Mouse (Mus musculus): Measurements from ENCODE around the gene Plppr4. TPM values are rescaled to one million over a fixed set of nuclear protein-coding genes. Genes with fewer than 3 reads are reported as not detected.

The Plppr4 gene
- polyA plus RNA-seq, 1 experiment from 2014 or later, result 0.54 TPM

DNA sequence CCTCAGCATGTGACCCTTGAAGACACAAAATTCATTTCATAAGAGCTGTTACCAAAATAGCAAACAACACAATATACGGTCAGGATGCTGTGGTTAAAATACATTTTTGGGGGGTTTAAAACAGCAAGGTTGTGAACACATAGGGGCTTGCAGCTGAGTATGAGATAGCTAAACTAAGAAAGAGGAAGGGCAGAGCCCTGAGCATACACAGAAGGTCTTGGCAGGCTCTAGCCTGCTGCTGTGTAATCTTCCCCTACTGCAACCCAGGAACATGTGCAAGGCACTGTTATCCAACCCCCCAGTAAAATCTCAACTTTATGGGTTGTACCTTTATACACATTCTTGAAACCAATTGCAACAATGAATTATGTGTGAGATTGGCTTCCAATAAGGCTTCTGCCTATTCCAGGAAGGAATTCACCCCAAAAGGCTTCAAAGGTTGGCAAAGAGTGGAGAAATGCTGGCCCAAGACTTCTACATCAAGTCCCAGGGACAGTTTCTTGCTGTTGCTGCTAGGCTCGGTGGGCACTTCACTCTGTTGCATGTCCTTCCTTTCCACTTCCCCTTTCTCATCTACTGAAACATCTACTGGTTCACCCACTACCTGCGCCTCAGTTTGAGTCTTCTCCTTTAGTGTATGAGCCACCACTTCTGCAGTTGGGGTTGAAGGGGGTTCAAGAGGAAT, 51.6 kb downstream of the Plppr4 start:
- Histone ChIP-seq H3K4me2 (replicated peaks; ENCODE audit: low read depth, low read length) (no peak overlapping the region), H3K4me1 (ENCODE audit: control insufficient read depth, insufficient read depth, low read length) (no peaks in the 10 kb centered on the region), H3K36me3 (ENCODE audit: control insufficient read depth, insufficient read depth, low read length) (no peaks in the 10 kb centered on the region), H3K27me3 (ENCODE audit: control insufficient read depth, insufficient read depth, low read length) (no peaks in the 10 kb centered on the region), H3K4me3 (ENCODE audit: low read depth, low read length) (no peak overlapping the region), H3K27ac (ENCODE audit: low read length) (no peak overlapping the region), H3K9me3 (ENCODE audit: control insufficient read depth, low read depth, low read length) (no peaks in the 10 kb centered on the region), H3K9ac (replicated peaks; ENCODE audit: low read depth, low read length) (no peak overlapping the region)
- ATAC-seq (ENCODE audit: insufficient number of reproducible peaks, insufficient read depth, low FRiP score, low read depth), result no peak
- WGBS, result 90% methylated on average over 3 of the region's 3 CpGs

DNA sequence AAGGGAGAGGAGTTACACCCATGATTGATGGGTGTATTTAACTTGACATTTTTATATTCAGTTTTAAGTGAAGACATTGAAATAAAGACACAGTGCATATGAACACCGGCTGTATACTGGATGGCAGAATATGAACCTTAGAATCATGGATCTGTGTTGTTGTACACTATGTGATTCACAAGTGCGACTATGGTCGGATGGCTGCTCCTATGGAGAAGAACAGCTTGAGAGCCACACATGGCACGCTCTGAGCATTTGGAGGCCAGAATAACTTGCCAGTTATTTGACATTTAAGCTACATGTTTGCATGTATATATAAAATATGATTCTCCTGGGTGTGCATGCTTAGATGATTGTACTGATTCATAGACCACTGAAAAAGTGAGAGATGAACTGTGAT, 53.1 kb downstream of the Plppr4 start:
- 93% methylated on average over 4 of the region's 4 CpGs for WGBS
- H3K9me3 ChIP-seq (ENCODE audit: control insufficient read depth, low read depth, low read length), result no peaks in the 10 kb centered on the region
- no peaks in the 10 kb centered on the region for H3K4me1 ChIP-seq (ENCODE audit: control insufficient read depth, insufficient read depth, low read length)
- H3K9ac ChIP-seq (replicated peaks; ENCODE audit: low read depth, low read length), result no peak overlapping the region
- no peaks in the 10 kb centered on the region for H3K27me3 ChIP-seq (ENCODE audit: control insufficient read depth, insufficient read depth, low read length)
- H3K4me2 ChIP-seq (replicated peaks; ENCODE audit: low read depth, low read length), result no peak overlapping the region
- ATAC-seq (ENCODE audit: insufficient number of reproducible peaks, insufficient read depth, low FRiP score, low read depth), result no peak
- no peaks in the 10 kb centered on the region for H3K36me3 ChIP-seq (ENCODE audit: control insufficient read depth, insufficient read depth, low read length)
- no peak overlapping the region for H3K4me3 ChIP-seq (ENCODE audit: low read depth, low read length)
- H3K27ac ChIP-seq (ENCODE audit: low read length), result no peak overlapping the region

DNA sequence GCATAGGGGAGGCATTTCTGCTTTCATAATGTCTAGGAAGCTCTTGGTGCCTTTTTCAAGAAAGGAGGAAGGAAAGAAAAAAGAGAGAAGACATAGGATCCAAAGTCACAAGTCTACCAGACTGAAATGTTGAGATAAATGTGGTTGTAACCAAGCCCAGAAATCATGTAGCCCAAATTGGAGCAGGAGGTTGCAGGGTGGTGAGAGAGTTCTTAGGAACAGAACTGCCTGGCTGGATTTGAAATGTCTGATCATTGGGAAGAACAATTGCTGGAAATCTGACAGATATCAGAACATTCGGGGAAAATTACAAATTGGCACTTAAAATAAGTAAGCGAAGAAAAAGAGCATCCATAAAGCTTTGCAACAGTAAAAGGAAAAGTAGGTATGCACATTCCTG, 56.6 kb downstream of the Plppr4 start:
- Histone ChIP-seq H3K27me3 (ENCODE audit: control insufficient read depth, insufficient read depth, low read length) (no peaks in the 10 kb centered on the region), H3K4me3 (ENCODE audit: low read depth, low read length) (no peak overlapping the region), H3K9ac (replicated peaks; ENCODE audit: low read depth, low read length) (no peak overlapping the region), H3K36me3 (ENCODE audit: control insufficient read depth, insufficient read depth, low read length) (no peaks in the 10 kb centered on the region), H3K9me3 (ENCODE audit: control insufficient read depth, low read depth, low read length) (no peaks in the 10 kb centered on the region), H3K27ac (ENCODE audit: low read length) (no peak overlapping the region), H3K4me2 (replicated peaks; ENCODE audit: low read depth, low read length) (no peak overlapping the region), H3K4me1 (ENCODE audit: control insufficient read depth, insufficient read depth, low read length) (no peaks in the 10 kb centered on the region)
- WGBS, result 85% methylated on average over 2 of the region's 2 CpGs
- no peak for ATAC-seq (ENCODE audit: insufficient number of reproducible peaks, insufficient read depth, low FRiP score, low read depth)

DNA sequence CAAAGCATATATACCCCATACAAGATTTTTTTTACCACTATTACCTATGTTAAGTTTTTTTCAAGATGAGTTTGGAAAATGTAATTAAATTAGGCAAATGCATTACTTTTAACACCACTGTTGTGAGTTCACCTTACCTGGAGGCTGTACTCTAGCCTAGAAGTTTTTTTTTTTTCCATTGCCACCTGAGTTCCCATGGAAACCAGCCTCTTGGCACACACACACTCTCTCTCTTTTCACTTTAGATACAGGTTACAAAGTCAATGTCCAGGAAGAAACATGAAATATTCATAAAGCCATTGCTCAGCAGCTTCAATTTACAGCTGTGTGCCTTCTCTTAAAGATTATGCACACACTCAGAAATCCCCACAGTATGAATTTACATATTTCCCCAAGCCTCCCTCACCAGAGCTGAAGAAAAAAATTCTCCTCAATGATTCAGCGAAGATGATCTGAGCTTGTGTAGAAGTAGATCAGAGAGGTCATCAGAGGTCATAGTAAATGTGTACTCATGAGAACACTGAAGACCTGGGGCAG, 59.9 kb downstream of the Plppr4 start:
- H3K36me3 ChIP-seq (ENCODE audit: control insufficient read depth, insufficient read depth, low read length), result no peaks in the 10 kb centered on the region
- WGBS, result 68% methylated on average over 1 of the region's 1 CpGs
- H3K9me3 ChIP-seq (ENCODE audit: control insufficient read depth, low read depth, low read length), result no peaks in the 10 kb centered on the region
- H3K27me3 ChIP-seq (ENCODE audit: control insufficient read depth, insufficient read depth, low read length), result no peaks in the 10 kb centered on the region
- ATAC-seq (ENCODE audit: insufficient number of reproducible peaks, insufficient read depth, low FRiP score, low read depth), result no peak
- H3K4me1 ChIP-seq (ENCODE audit: control insufficient read depth, insufficient read depth, low read length), result no peaks in the 10 kb centered on the region
- H3K4me3 ChIP-seq (ENCODE audit: low read depth, low read length), result no peak overlapping the region
- no peak overlapping the region for H3K4me2 ChIP-seq (replicated peaks; ENCODE audit: low read depth, low read length)
- H3K9ac ChIP-seq (replicated peaks; ENCODE audit: low read depth, low read length), result no peak overlapping the region
- H3K27ac ChIP-seq (ENCODE audit: low read length), result no peak overlapping the region

DNA sequence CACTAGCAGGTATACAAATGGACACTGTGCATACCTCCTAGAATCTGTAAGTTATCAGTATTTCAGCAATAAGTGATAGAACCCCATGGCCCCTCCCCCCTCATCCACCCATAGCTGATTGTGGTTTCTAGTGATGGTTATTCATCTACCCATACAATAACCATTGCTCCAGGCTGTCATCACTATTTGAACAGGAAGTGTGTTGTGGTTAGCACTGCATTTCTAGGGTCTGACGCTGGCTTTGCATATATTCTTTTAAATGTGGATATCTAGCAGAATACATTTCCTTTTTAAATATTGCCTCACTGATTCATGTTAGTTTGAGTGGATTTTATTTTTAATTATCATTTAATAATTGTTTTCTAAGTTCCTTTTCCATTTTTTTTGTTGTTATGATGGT, 62.9 kb downstream of the Plppr4 start:
- Histone ChIP-seq H3K27me3 (ENCODE audit: control insufficient read depth, insufficient read depth, low read length) (no peaks in the 10 kb centered on the region), H3K4me1 (ENCODE audit: control insufficient read depth, insufficient read depth, low read length) (no peaks in the 10 kb centered on the region), H3K4me3 (ENCODE audit: low read depth, low read length) (no peak overlapping the region), H3K27ac (ENCODE audit: low read length) (no peak overlapping the region), H3K9ac (replicated peaks; ENCODE audit: low read depth, low read length) (no peak overlapping the region), H3K9me3 (ENCODE audit: control insufficient read depth, low read depth, low read length) (no peaks in the 10 kb centered on the region), H3K36me3 (ENCODE audit: control insufficient read depth, insufficient read depth, low read length) (no peaks in the 10 kb centered on the region), H3K4me2 (replicated peaks; ENCODE audit: low read depth, low read length) (no peak overlapping the region)
- 71% methylated on average over 1 of the region's 1 CpGs for WGBS
- ATAC-seq (ENCODE audit: insufficient number of reproducible peaks, insufficient read depth, low FRiP score, low read depth), result no peak

DNA sequence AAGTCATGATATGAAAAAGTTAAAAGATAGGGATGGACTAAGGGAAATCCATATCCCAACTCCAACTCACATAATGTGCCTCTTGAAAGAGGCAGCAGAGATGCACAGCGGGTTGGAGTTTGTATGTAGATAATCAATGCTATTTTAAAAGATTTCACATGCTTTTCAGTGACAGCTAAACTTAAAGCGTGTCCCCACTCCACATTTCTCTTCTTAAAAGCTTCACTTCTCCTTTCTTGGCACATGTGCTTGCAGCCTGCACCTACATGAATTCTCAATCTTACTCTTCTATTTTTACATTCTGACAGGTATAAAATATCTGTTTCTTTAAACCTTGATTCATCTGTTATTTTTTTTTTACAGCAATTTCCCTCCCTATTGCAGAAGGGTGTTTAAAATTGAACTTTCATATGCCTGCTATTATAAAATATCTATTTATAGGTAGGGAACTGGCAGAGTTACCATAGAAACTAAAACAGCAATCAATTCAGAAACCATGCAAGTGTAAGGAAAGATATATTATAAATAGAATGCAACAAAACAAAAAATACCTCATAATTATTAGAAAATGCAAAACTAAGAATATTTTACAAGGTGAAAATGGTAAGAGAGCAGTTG, 66.3 kb downstream of the Plppr4 start:
- no peaks in the 10 kb centered on the region for H3K36me3 ChIP-seq (ENCODE audit: control insufficient read depth, insufficient read depth, low read length)
- WGBS, result 74% methylated on average over 2 of the region's 2 CpGs
- H3K4me3 ChIP-seq (ENCODE audit: low read depth, low read length), result no peak overlapping the region
- no peak overlapping the region for H3K4me2 ChIP-seq (replicated peaks; ENCODE audit: low read depth, low read length)
- H3K4me1 ChIP-seq (ENCODE audit: control insufficient read depth, insufficient read depth, low read length), result no peaks in the 10 kb centered on the region
- no peak for ATAC-seq (ENCODE audit: insufficient number of reproducible peaks, insufficient read depth, low FRiP score, low read depth)
- H3K9ac ChIP-seq (replicated peaks; ENCODE audit: low read depth, low read length), result no peak overlapping the region
- H3K9me3 ChIP-seq (ENCODE audit: control insufficient read depth, low read depth, low read length), result no peaks in the 10 kb centered on the region
- no peak overlapping the region for H3K27ac ChIP-seq (ENCODE audit: low read length)
- H3K27me3 ChIP-seq (ENCODE audit: control insufficient read depth, insufficient read depth, low read length), result no peaks in the 10 kb centered on the region

Small RNA genes lying within 50 kb of the gene (microRNA-seq; reads per million reads assigned to microRNA genes)
- not detected for gene Gm22408

Other genes starting within 250 kb of the Plppr4 start
- 1.8 and 2.3 TPM in 2 replicates for gene Plppr5, start 214.0 kb upstream of the Plppr4 start, polyA plus RNA-seq (2014; fragmentation: Nextera tagmentation; extraction: Ambion mirVana)